Mouse (Mus musculus) mature B cell (primary cell): ENCODE data around the gene Slc37a2.
"Not testable (repeated sequence)": the region's sequence is repeated elsewhere in the genome, so short reads cannot be mapped to it uniquely, and the experiment has no call there.

Experiments
- in situ Hi-C: fragments of 300-500 bp; cut with MboI; formaldehyde crosslinking; loops from 2 replicates; pipeline ENCODE4 v1.14.3; 2019

The Slc37a2 gene

GRCm38 (mm10) chr9:37255149-37255888 is at the start of gene Slc37a2:
Gene Slc37a2 (minus strand): TSS chr9:37255738.
- in situ Hi-C loops: no loop called here

GRCm38 (mm10) chr9:37301720-37302119 is 46.2 kb upstream of the Slc37a2 start:
- in situ Hi-C loops: no loop called here

DNA sequence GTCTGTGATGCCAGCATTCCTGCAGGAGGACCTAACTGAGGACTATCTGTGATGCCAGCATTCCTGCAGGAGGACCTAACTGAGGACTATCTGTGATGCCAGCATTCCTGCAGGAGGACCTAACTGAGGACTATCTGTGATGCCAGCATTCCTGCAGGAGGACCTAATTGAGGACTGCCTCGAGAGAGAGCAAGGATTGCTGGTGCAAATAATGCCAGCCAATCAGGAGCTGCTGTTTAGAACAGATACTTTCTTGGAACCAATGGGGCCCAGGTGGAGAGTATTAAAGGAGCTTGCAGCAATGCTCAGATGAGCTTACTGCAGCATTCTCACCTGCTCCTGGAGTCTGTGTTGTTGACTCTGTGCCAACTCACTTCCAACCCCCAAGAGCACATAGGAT is 45.0 kb upstream of the Slc37a2 start:
- in situ Hi-C loops: not testable (repeated sequence)

- in situ Hi-C loops: no loop called here
These were observed 40.0 kb upstream of the Slc37a2 start for GRCm38 (mm10) chr9:37295586-37295985.

GRCm38 (mm10) chr9:37266622-37267021 is 11.1 kb upstream of the Slc37a2 start:
- in situ Hi-C loops: no loop called here

DNA sequence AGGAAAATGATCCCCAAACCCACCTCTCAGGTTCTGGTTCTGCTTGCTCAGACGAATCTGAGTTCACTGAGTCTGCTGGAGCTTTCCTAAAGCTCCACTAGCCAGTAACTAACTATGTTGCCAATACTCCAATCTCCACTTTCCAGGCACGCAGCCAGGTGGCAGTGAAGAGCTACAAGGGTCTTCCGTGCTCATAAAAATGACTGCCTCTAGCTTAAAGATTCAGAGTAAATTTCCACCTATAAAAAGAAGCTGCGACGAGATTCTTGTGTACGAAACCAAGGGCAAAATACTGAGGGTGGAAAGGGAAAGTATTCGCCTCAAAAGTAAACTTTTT is 319 bp upstream of the Slc37a2 start:
- in situ Hi-C loops: no loop called here

- in situ Hi-C loops: no loop called here
These were observed 917 bp downstream of the Slc37a2 start for GRCm38 (mm10) chr9:37254531-37255110.

- in situ Hi-C loops: no loop called here
These were observed 4.9 kb downstream of the Slc37a2 start for GRCm38 (mm10) chr9:37250631-37251030.

GRCm38 (mm10) chr9:37249976-37250375 is 5.6 kb downstream of the Slc37a2 start:
- in situ Hi-C loops: loop anchor here (25.0 kb wide), 1 partner anchor 288 kb away; no protein-coding TSS in a partner anchor

DNA sequence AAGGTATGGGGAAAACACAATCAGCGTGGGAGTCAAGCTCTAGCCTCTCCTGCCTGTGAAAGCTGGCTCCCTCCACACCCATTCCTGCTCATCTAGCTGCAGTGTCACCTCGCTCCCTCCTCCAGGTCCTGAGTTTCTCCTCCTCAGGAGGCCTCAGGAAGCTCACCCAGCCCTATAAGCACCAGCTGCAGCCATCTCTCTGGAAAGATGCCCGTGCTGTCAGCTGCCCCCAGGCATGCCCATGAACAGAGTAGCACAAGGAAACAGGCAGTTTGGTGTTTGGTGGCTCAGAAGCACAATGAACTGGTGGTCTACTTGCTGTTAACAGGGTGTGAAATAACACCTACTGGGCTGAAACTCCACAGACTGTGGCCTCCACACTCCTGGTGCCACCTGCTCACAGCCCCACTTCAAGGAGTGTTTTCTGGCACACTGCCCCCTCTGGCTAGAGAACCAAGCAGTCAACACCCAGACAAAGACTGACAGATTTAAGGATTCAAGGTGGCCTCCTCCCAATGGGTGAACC is 7.1 kb downstream of the Slc37a2 start:
- in situ Hi-C loops: loop anchor here (25.0 kb wide), 1 partner anchor 286 kb away; no protein-coding TSS in a partner anchor

- in situ Hi-C loops: loop anchor here (25.0 kb wide), 1 partner anchor 285 kb away; no protein-coding TSS in a partner anchor
These were observed 8.1 kb downstream of the Slc37a2 start for GRCm38 (mm10) chr9:37247429-37247828.

DNA sequence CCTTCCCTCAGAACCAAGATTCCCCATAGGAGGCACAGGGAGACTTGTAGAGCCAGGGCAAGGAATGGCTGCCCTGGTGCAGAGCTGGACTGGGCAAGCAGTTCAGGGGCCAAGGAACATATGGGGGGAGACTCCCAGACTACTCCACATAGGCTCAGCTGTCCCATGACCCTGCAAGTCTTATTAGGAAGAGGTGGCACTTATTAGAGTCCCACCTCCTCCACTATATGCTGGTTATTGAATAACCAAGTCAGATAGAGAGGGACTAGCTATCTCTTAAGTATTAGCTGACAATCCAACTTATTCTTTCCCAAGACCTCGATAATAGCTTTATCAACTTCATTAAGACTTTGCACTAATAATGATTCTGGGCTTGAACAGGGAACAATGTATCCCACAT is 9.7 kb downstream of the Slc37a2 start:
- in situ Hi-C loops: loop anchor here (25.0 kb wide), 1 partner anchor 284 kb away; no protein-coding TSS in a partner anchor

DNA sequence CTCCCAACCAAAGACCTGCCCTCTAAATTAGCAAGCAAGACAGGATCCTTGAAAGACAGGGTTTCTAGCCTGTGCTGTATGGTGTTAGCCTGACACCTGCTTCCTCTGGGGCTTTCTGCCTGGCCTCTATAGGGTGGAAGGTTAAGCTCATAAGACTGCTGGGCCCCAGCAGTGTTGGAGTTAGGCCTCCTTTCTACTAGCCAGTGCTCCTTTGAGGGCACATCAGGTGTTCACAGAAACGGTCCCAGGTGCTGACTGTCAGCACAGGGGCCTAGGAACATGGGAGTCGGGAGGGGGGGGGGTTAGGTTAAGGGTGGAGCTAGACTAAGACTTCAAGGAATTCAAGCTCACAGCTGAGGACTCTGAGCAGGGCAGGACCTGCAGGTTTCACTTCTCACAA is 10.1 kb downstream of the Slc37a2 start:
- in situ Hi-C loops: loop anchor here (25.0 kb wide), 1 partner anchor 283 kb away; no protein-coding TSS in a partner anchor

GRCm38 (mm10) chr9:37244600-37244999 is 10.9 kb downstream of the Slc37a2 start:
- in situ Hi-C loops: loop anchor here (25.0 kb wide), 1 partner anchor 282 kb away; no protein-coding TSS in a partner anchor

DNA sequence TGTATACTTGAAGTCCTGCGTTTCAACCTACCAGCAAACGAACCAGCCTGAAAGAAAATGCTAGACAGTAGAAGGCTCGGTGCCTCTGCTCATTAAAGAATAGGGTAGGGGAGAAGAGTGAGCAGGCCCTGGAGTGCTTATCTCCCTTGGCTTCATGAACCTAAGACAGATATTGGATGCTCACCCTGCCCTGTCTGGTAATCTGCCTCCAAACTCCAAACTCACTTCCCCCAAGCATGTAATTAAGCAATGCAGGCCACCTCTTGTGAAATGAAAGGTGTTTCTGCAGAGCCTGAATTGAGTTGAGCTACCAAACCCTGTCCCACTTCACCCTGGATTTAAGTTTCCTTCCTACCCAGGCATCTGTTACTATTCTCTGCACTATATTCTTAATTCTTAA is 12.8 kb downstream of the Slc37a2 start:
- in situ Hi-C loops: loop anchor here (25.0 kb wide), 1 partner anchor 280 kb away; no protein-coding TSS in a partner anchor

- in situ Hi-C loops: loop anchor here (25.0 kb wide), 1 partner anchor 274 kb away; no protein-coding TSS in a partner anchor
These were observed 19.4 kb downstream of the Slc37a2 start for GRCm38 (mm10) chr9:37235951-37236737.

DNA sequence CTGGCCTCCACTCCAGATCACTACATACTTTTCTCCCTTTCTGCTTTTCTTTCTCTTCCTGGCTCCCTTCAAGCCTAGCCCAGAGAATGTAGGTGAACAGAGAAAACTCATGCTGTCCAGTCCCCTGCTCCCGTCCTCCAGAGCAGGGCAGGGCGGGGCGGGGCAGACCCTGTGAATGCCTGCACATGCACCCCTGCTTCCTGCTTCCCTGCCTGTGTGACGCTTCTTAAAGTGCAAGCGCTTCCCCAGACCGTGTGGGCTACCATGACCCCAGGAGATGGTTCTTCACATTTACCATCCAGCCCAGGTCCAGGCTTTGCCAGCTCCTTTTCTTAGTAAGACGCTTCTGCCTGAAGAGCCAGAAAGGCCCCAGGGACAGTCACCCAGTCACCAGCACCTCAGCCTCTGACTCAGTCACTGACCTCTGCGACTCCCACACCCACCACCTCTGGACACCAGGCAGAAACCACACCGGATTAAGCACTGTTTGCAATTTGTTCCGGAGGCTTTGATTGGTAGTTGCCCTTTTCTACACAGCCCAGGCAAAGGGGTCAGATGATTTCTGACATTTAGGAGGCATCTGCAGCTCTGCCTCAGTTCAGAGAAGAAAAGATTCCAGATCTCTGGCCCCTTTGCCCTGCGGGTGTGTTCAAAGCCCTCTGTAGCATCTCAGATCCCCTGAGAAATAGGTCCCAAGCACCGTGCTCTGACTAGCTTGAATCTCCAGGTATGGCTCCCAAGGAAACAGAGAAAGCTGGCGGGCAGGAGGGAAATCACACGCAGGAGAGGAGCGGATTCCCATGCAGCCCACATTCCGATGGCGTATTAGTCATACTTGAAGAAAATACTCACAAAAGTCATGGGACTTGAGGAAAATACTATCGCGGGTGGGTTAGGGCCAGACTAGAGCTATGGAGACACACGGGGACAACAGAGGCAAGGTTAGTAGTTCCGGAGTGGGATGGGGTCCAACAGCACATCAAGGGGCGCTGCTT is 23.0 kb downstream of the Slc37a2 start:
- in situ Hi-C loops: loop anchor here (25.0 kb wide), 1 partner anchor 270 kb away; no protein-coding TSS in a partner anchor

- in situ Hi-C loops: loop anchor here (25.0 kb wide), 1 partner anchor 268 kb away; no protein-coding TSS in a partner anchor
These were observed 24.9 kb downstream of the Slc37a2 start for GRCm38 (mm10) chr9:37230486-37231195.

- in situ Hi-C loops: loop anchor here (25.0 kb wide), 1 partner anchor 268 kb away; no protein-coding TSS in a partner anchor
These were observed 25.6 kb downstream of the Slc37a2 start for GRCm38 (mm10) chr9:37229880-37230325.

GRCm38 (mm10) chr9:37225581-37225980 is 30.0 kb downstream of the Slc37a2 start:
- in situ Hi-C loops: loop anchor here (25.0 kb wide), 1 partner anchor 263 kb away; no protein-coding TSS in a partner anchor
